Mouse (Mus musculus) hindbrain, embryonic 11.5 days (tissue): ENCODE measurements around the gene Dock2. TPM values are rescaled to one million over a fixed set of nuclear protein-coding genes. Genes with fewer than 3 reads are reported as not detected.

Source experiments
- ATAC-seq: fragments of 200-750 bp; cut with Nextera tagmentation; 2 replicates; pipeline ENCODE4 v1.8.0; 2017; ENCODE audit warnings: mild to moderate bottlenecking, moderate TSS enrichment, moderate library complexity; ENCODE audit not compliant: low FRiP score
- DNase-seq: peaks from one replicate; pipeline ENCODE4 v3.0.0-alpha.2; 2015; ENCODE audit warnings: low spot score
- H3K27ac ChIP-seq: fragments of 300-500 bp; sonication (generic); 2 replicates; pipeline ENCODE4 v1.5.1; 2014; ENCODE audit warnings: mild to moderate bottlenecking, low read depth, low read length
- H3K27me3 ChIP-seq: fragments of 300-500 bp; sonication (generic); 2 replicates; pipeline ENCODE4 v1.6.1; 2014; ENCODE audit warnings: mild to moderate bottlenecking, low read length, moderate library complexity, mixed read lengths; ENCODE audit not compliant: control insufficient read depth, insufficient read depth
- H3K36me3 ChIP-seq: fragments of 300-500 bp; sonication (generic); 2 replicates; pipeline ENCODE4 v1.6.1; 2014; ENCODE audit warnings: mild to moderate bottlenecking, low read length, moderate library complexity, mixed read lengths; ENCODE audit not compliant: control insufficient read depth, insufficient read depth
- H3K4me1 ChIP-seq: fragments of 300-500 bp; sonication (generic); replicated peaks from 2 replicates; pipeline ENCODE4 v1.6.1; 2014; ENCODE audit warnings: low read length, mixed read lengths; ENCODE audit not compliant: control insufficient read depth, insufficient read depth
- H3K4me2 ChIP-seq: fragments of 300-500 bp; sonication (generic); replicated peaks from 2 replicates; pipeline ENCODE4 v1.6.1; 2014; ENCODE audit warnings: mild to moderate bottlenecking, low read depth, low read length
- H3K4me3 ChIP-seq: fragments of 300-500 bp; sonication (generic); 2 replicates; pipeline ENCODE4 v1.5.1; 2014; ENCODE audit warnings: low read depth, low read length
- H3K9ac ChIP-seq: fragments of 300-500 bp; sonication (generic); 2 replicates; pipeline ENCODE4 v1.6.1; 2014; ENCODE audit warnings: low read depth, low read length
- H3K9me3 ChIP-seq: fragments of 300-500 bp; sonication (generic); 2 replicates; pipeline ENCODE4 v1.6.1; 2016; ENCODE audit warnings: low read length; ENCODE audit not compliant: control insufficient read depth
- WGBS: fragments of 180-500 bp; shearing (Covaris S2); extraction: QIAGEN DNeasy Blood & Tissue Kit; methylation state at CpG from one replicate; pipeline ENCODE4 v1.1.7; 2014; 5-methylcytosine and 5-hydroxymethylcytosine counted together
- polyA plus RNA-seq: library from polyadenylated mRNA; unstranded; fragments of >200 nt; fragmentation: Nextera tagmentation; extraction: Ambion mirVana; gene quantifications from 2 replicates; pipeline ENCODE4 v1.2.1, GENCODE M21; 2014

Gene Dock2
- polyA plus RNA-seq, 1 experiment from 2014 or later = 0.77 TPM

DNA sequence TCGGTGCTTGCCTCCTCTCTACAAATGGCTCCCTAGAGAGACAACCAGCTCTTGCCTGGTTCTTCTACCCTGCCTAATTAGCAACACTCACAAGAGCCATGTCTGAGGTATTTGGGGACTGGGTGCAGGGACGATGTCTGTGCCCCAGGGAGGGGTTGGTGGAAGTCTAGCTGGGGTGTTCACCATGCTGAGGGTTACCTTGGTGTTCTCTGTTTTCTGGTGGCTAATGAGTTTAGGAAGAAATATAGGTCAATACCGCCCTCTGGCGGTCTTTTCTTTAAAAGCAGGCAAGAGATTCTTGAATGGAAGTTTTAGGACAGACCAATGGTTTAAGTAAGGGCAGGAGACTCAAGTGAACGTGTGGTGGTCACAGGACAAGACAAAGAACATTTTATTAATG, 570.8 kb downstream of the Dock2 start:
- no peaks in the 10 kb centered on the region for H3K9me3 ChIP-seq
- ATAC-seq (no peak), DNase-seq (peak; percentile 83)
- no peak overlapping the region for H3K9ac ChIP-seq
- 18% methylated on average over 5 of the region's 5 CpGs for WGBS
- H3K4me1 ChIP-seq = no peaks in the 10 kb centered on the region
- no peak overlapping the region for H3K27ac ChIP-seq
- H3K4me2 ChIP-seq = no peak overlapping the region
- no peaks in the 10 kb centered on the region for H3K27me3 ChIP-seq
- H3K4me3 ChIP-seq = no peak overlapping the region
- H3K36me3 ChIP-seq = no peaks in the 10 kb centered on the region

DNA sequence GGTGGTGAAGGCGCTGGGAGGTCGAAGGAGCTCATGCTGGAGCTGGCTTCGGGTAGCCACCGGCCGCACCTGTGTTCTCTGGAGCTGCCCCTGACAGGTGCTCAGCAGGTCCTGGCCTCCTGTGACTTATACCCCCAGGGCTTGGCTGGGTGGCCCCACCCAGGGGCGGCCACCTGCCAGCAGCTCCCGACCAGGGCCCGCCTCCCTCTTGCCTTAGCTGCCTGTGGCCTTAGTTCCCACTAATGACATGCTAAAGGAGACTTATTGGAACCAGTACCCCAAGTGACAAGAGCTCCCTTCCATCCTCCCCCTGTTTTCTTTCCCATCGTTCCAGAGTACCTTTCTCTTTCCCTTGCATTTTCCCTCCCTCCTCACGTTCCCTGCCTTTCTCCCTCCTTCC, 575.7 kb downstream of the Dock2 start, which contains the start of gene Foxi1:
Gene Foxi1 (minus strand): TSS at position 101 of the 400 bp plus-strand sequence.
- H3K4me1 ChIP-seq = no peaks in the 10 kb centered on the region
- no peak within 1 kb of the TSS for H3K27ac ChIP-seq
- H3K9me3 ChIP-seq = no peaks in the 10 kb centered on the region
- DNase-seq = no peak
- 80% methylated on average over 7 of the region's 10 CpGs for WGBS
- no peak within 1 kb of the TSS for H3K9ac ChIP-seq
- H3K4me3 ChIP-seq = no peak within 1 kb of the TSS
- no peaks in the 10 kb centered on the region for H3K36me3 ChIP-seq
- ATAC-seq = no peak
- H3K4me2 ChIP-seq = no peak within 1 kb of the TSS
- no peaks in the 10 kb centered on the region for H3K27me3 ChIP-seq

DNA sequence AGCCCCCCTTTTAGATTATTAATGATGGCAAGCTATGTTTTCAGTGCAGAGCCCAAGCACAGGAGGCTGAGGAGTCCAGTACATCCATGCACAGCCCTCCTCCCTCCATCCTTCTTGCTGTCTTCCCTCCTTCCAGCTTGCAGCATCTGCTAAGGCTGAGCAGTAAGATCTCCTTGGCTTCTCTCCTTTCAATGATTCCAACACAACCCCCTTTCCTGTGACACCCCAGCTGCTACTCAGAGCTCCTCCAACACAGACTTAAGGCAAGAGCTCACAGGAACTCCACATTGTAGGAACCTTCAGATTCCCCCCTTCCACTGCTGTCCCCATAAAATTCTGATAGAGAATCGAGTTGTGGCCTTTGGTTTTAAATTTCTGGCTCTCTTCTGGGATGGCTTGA, 580.9 kb downstream of the Dock2 start:
- no peak overlapping the region for H3K9ac ChIP-seq
- 63% methylated on average over 1 of the region's 1 CpGs for WGBS
- ATAC-seq = no peak
- no peaks in the 10 kb centered on the region for H3K36me3 ChIP-seq
- H3K27ac ChIP-seq = no peak overlapping the region
- H3K9me3 ChIP-seq = no peaks in the 10 kb centered on the region
- no peaks in the 10 kb centered on the region for H3K27me3 ChIP-seq
- no peak overlapping the region for H3K4me3 ChIP-seq
- DNase-seq = no peak
- H3K4me2 ChIP-seq = no peak overlapping the region
- no peaks in the 10 kb centered on the region for H3K4me1 ChIP-seq

DNA sequence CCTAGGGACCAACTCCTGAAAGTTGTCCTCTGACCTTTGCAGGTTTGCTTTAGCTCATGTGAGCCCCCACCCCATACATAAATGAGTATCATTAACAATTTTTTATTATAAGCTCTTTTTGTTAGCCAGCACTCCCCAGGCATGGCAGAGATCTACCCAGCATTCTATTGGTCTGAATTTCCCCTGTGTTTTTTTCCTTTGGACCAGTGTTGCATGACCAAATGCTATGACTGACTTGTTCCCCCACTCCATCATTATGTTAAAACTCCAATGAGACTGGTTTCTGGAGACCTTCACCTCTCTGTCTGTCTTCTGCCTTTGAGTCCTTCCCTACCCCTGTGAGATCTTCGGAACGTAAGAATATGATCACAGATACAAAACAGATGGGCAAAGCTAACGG, 588.5 kb downstream of the Dock2 start:
- H3K9ac ChIP-seq = no peak overlapping the region
- no peaks in the 10 kb centered on the region for H3K9me3 ChIP-seq
- no peaks in the 10 kb centered on the region for H3K4me1 ChIP-seq
- 83% methylated on average over 3 of the region's 3 CpGs for WGBS
- no peak for DNase-seq
- no peak overlapping the region for H3K4me3 ChIP-seq
- no peak overlapping the region for H3K4me2 ChIP-seq
- H3K27me3 ChIP-seq = no peaks in the 10 kb centered on the region
- no peaks in the 10 kb centered on the region for H3K36me3 ChIP-seq
- ATAC-seq = no peak
- H3K27ac ChIP-seq = no peak overlapping the region

DNA sequence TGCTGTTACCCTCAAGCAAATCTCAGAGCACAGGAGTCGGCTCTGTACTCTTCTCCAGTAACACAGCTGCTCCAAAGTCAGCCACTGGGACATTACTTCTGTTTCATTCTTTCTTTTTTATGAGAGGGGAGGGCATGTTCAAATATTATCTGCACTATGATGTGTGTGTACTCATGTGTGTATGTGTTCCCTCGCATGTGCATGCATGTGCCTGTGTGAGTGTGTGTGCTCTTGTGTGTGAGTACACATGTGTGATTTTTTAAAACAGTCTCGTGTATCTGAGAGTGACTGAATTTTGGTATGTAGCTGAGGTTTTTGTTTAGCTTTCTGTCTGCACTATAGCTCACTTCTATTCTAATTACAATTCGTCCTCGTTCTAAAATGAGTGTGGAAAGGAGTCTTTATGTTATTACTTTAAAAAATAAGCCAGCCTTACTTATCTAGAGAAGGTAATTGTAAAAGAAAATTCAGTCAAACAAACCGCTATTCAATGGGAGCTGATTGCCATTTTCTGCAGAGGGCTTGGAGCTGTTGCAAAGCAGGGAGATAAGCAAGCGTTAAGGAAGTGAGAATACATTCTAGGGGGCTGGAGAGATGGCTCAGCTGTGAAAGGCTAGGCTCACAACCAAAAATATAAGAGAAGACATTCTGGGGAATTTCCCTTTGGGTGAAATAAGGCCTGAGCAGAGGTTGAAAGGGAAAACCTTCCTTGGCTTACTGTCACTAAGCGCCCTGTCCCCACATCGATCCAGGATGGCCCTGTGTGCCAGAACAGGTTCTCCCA, 589.3 kb downstream of the Dock2 start:
- no peak overlapping the region for H3K9ac ChIP-seq
- H3K4me3 ChIP-seq = no peak overlapping the region
- 73% methylated on average over 9 of the region's 9 CpGs for WGBS
- no peaks in the 10 kb centered on the region for H3K9me3 ChIP-seq
- no peaks in the 10 kb centered on the region for H3K36me3 ChIP-seq
- no peak overlapping the region for H3K27ac ChIP-seq
- no peak overlapping the region for H3K4me2 ChIP-seq
- no peaks in the 10 kb centered on the region for H3K4me1 ChIP-seq
- H3K27me3 ChIP-seq = no peaks in the 10 kb centered on the region
- DNase-seq (no peak), ATAC-seq (no peak)

DNA sequence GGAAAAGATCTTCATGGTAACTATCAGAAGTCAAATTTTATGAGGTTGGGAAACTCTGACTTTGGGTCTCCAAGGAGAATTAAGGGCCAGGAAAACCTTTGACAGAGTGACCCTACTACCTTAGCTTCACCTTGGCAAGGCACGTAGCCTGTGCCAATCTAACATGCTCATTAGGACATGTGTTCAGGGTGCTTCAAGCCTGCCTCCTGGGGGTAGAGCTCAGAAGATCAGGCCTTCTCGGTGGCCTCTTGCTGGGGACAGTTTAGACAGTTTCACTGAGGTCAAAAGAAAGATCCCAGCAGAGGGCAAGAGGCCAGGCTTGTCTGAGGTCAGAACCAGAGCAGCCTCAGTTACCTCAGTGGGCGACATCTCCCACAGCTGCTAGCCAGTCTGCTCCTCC, 590.0 kb downstream of the Dock2 start:
- H3K9ac ChIP-seq = no peak overlapping the region
- ATAC-seq = no peak
- no peak overlapping the region for H3K4me3 ChIP-seq
- H3K9me3 ChIP-seq = no peaks in the 10 kb centered on the region
- no peak overlapping the region for H3K27ac ChIP-seq
- H3K4me2 ChIP-seq = no peak overlapping the region
- no peaks in the 10 kb centered on the region for H3K36me3 ChIP-seq
- no peaks in the 10 kb centered on the region for H3K4me1 ChIP-seq
- 35% methylated on average over 3 of the region's 3 CpGs for WGBS
- no peak for DNase-seq
- no peaks in the 10 kb centered on the region for H3K27me3 ChIP-seq

DNA sequence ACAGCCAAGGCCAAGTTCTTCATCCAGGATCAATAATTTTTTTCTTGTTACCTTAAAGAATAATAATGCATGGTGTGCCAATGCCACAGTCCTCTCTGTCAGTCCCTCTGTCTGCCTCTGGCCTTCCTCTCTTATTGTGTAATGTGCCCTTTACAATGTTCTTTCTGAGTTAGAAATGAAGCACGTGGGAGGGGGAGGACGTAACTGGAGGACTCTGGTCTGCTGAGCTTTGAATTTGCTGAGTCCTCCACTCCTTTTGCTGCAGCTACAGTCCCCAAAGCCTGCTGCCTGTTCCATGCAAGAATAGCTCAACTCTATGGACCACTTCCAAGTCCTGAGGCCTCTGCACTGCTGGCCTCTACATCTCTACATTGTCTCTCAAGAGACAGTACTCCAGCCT, 599.4 kb downstream of the Dock2 start:
- no peak for DNase-seq
- no peak overlapping the region for H3K9ac ChIP-seq
- WGBS = 87% methylated on average over 2 of the region's 2 CpGs
- H3K4me3 ChIP-seq = no peak overlapping the region
- no peaks in the 10 kb centered on the region for H3K9me3 ChIP-seq
- no peaks in the 10 kb centered on the region for H3K27me3 ChIP-seq
- no peak overlapping the region for H3K4me2 ChIP-seq
- no peak overlapping the region for H3K27ac ChIP-seq
- no peaks in the 10 kb centered on the region for H3K36me3 ChIP-seq
- ATAC-seq = no peak
- H3K4me1 ChIP-seq = no peaks in the 10 kb centered on the region

- DNase-seq = peak; percentile 25
- ATAC-seq = peak; percentile 82
- no peaks in the 10 kb centered on the region for H3K27me3 ChIP-seq
- no peaks in the 10 kb centered on the region for H3K9me3 ChIP-seq
- H3K27ac ChIP-seq = peak overlapping the region; percentile 51; the same call in 1 of the 2 replicates
- WGBS = 45% methylated on average over 8 of the region's 8 CpGs
- H3K4me2 ChIP-seq = no peak overlapping the region
- no peak overlapping the region for H3K4me3 ChIP-seq
- H3K9ac ChIP-seq = no peak overlapping the region
- H3K4me1 ChIP-seq = no peaks in the 10 kb centered on the region
- H3K36me3 ChIP-seq = no peaks in the 10 kb centered on the region
These were observed 602.2 kb downstream of the Dock2 start for GRCm38 (mm10) chr11:34181214-34182117.
